Mouse (Mus musculus): ENCODE results near the gene Olfr411. TPM values are rescaled to one million over a fixed set of nuclear protein-coding genes. Genes with fewer than 3 reads are reported as not detected.
A peak's percentile ranks its signal among the peaks of the same experiment; 100 is the strongest.

The Olfr411 gene
- polyA plus RNA-seq, 1 experiment from 2014 or later: not detected

DNA sequence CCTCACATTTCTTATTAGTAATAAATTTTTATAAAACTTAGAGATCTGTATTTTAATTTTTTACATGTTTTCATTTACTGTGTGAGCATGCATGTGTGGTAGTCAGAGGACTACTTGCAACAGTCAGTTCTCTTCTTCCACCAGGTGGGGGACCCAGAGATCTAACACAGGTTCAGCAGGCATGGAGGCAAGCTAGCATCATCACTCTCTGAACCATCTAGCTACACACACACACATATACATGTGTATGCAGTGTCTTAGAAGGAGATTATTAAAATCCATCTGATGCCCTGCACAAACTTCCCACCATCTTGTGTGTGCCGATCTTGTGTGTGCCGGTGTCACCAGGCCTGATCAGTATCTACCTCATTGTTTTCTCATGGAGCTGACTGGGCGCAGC is 24.4 kb upstream of the Olfr411 start:
- Histone ChIP-seq H3K27me3 (ENCODE audit: control insufficient read depth, insufficient read depth, low read length) (no peaks in the 10 kb centered on the region), H3K27ac (ENCODE audit: low read length) (no peak overlapping the region), H3K9ac (ENCODE audit: low read length) (no peak overlapping the region), H3K4me1 (ENCODE audit: control insufficient read depth, insufficient read depth, low read length) (no peaks in the 10 kb centered on the region), H3K36me3 (ENCODE audit: control insufficient read depth, insufficient read depth, low read length) (no peaks in the 10 kb centered on the region), H3K4me3 (replicated peaks; ENCODE audit: low read length) (no peak overlapping the region), H3K4me2 (ENCODE audit: low read depth, low read length) (no peak overlapping the region), H3K9me3 (replicated peaks; ENCODE audit: control insufficient read depth, low read length) (no peaks in the 10 kb centered on the region)
- peak; percentile 68; the same call in 1 of the 2 replicates for ATAC-seq (ENCODE audit: insufficient read depth, low FRiP score)
- 74% methylated on average over 3 of the region's 3 CpGs for WGBS

DNA sequence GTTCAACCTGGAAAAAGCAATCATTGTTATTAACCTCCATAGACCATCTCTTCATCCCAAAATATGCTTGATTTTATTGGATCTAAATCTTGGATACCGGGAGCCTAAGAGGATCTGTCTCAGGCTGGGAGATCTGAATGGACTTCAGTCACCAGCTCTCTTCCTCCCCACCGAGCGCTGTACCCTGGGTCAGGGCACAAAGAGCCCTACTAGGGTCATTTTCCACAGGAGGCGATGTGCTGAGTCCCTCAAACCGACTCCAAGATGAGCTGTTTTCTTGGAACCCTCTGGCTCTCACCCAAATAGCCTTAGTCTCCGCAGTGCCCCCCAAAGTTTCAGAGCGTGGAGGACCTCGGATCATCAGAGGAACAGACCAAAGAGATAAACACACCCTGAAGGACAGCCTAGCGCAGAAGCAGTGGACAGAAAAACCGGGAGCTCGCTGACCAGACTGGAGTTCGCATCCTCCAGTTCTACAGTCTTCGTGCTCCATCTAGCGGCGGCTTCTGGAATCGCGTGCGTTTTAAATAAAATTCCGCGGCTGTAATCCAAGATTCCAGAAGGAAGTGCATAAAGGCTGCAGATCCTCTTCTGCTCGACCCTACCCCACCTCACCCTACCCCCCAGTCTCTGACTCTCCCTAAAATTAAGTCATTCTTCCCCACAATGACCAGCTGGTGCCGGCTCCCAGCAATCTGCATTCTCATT is 19.1 kb upstream of the Olfr411 start:
- 11% methylated on average over 22 of the region's 22 CpGs for WGBS
- H3K4me3 ChIP-seq (replicated peaks; ENCODE audit: low read length): no peak overlapping the region
- H3K27ac ChIP-seq (ENCODE audit: low read length): no peak overlapping the region
- H3K9me3 ChIP-seq (replicated peaks; ENCODE audit: control insufficient read depth, low read length): no peaks in the 10 kb centered on the region; the same call in 1 of the 2 replicates
- peak; percentile 50; the same call in 1 of the 2 replicates for ATAC-seq (ENCODE audit: insufficient read depth, low FRiP score)
- no peak overlapping the region for H3K4me2 ChIP-seq (ENCODE audit: low read depth, low read length)
- peak overlapping the region; percentile 52; the same call in 1 of the 2 replicates for H3K9ac ChIP-seq (ENCODE audit: low read length)
- H3K36me3 ChIP-seq (ENCODE audit: control insufficient read depth, insufficient read depth, low read length): no peaks in the 10 kb centered on the region
- no peaks in the 10 kb centered on the region for H3K4me1 ChIP-seq (ENCODE audit: control insufficient read depth, insufficient read depth, low read length)
- H3K27me3 ChIP-seq (ENCODE audit: control insufficient read depth, insufficient read depth, low read length): peaks cover 5% of the 10 kb centered on the region; the same call in 1 of the 2 replicates

DNA sequence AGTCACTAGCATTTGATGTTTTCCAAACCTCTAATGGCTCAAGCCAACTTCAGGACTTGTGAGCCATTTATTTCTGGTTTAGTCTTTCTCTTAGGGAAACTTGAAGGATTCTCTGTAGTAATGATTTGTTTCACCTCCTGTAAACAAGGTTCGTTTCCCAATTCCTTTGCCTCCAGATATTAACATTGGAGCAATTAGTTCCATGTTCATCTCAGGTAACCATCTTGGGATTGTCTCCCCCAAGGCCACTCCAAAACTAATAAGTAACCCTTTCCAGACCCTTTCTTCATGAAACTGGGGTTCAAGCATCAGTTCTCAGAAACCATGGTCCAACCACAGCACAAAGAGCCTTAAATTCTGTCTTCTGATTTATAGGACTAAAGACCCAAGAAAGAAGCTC is 9.3 kb upstream of the Olfr411 start, which contains the start of gene Olfr412:
Olfr412 (plus strand) TSS at position 301 of the 400 bp plus-strand sequence.
- 83% methylated on average over 1 of the region's 1 CpGs for WGBS
- no peaks in the 10 kb centered on the region for H3K27me3 ChIP-seq (ENCODE audit: control insufficient read depth, insufficient read depth, low read length)
- ATAC-seq (ENCODE audit: insufficient read depth, low FRiP score): no peak

GRCm38 (mm10) chr11:74337931-74338330 is 14.5 kb downstream of the Olfr411 start, which contains the start of gene Olfr410:
TSS of gene Olfr410 (minus strand) at chr11:74338031.
- H3K9me3 ChIP-seq (replicated peaks; ENCODE audit: control insufficient read depth, low read length): no peaks in the 10 kb centered on the region
- H3K4me3 ChIP-seq (replicated peaks; ENCODE audit: low read length): no peak within 1 kb of the TSS
- no peak within 1 kb of the TSS for H3K4me2 ChIP-seq (ENCODE audit: low read depth, low read length)
- no peaks in the 10 kb centered on the region for H3K36me3 ChIP-seq (ENCODE audit: control insufficient read depth, insufficient read depth, low read length)
- no peaks in the 10 kb centered on the region for H3K4me1 ChIP-seq (ENCODE audit: control insufficient read depth, insufficient read depth, low read length)
- no peak within 1 kb of the TSS for H3K9ac ChIP-seq (ENCODE audit: low read length)
- no peak within 1 kb of the TSS for H3K27ac ChIP-seq (ENCODE audit: low read length)
- H3K27me3 ChIP-seq (ENCODE audit: control insufficient read depth, insufficient read depth, low read length): no peaks in the 10 kb centered on the region
- WGBS: 78% methylated on average over 6 of the region's 6 CpGs
- ATAC-seq (ENCODE audit: insufficient read depth, low FRiP score): no peak

More for the DNA sequence above, 9.3 kb upstream of the Olfr411 start, which contains the start of gene Olfr412:
- no peaks in the 10 kb centered on the region for H3K4me1 ChIP-seq (ENCODE audit: control insufficient read depth, insufficient read depth, low read length)
- H3K9ac ChIP-seq (ENCODE audit: low read length): no peak within 1 kb of the TSS
- peaks cover 4% of the 10 kb centered on the region; the same call in 1 of the 2 replicates for H3K9me3 ChIP-seq (replicated peaks; ENCODE audit: control insufficient read depth, low read length)
- no peak within 1 kb of the TSS for H3K4me3 ChIP-seq (replicated peaks; ENCODE audit: low read length)
- no peaks in the 10 kb centered on the region for H3K36me3 ChIP-seq (ENCODE audit: control insufficient read depth, insufficient read depth, low read length)
- H3K27ac ChIP-seq (ENCODE audit: low read length): no peak within 1 kb of the TSS
- no peak within 1 kb of the TSS for H3K4me2 ChIP-seq (ENCODE audit: low read depth, low read length)

GRCm38 (mm10) chr11:74328781-74329180 is 23.7 kb downstream of the Olfr411 start:
- H3K9ac ChIP-seq (ENCODE audit: low read length): no peak overlapping the region
- no peaks in the 10 kb centered on the region for H3K36me3 ChIP-seq (ENCODE audit: control insufficient read depth, insufficient read depth, low read length)
- H3K4me2 ChIP-seq (ENCODE audit: low read depth, low read length): no peak overlapping the region
- H3K9me3 ChIP-seq (replicated peaks; ENCODE audit: control insufficient read depth, low read length): no peaks in the 10 kb centered on the region
- H3K4me3 ChIP-seq (replicated peaks; ENCODE audit: low read length): no peak overlapping the region
- no peaks in the 10 kb centered on the region for H3K27me3 ChIP-seq (ENCODE audit: control insufficient read depth, insufficient read depth, low read length)
- H3K4me1 ChIP-seq (ENCODE audit: control insufficient read depth, insufficient read depth, low read length): no peaks in the 10 kb centered on the region
- no peak for ATAC-seq (ENCODE audit: insufficient read depth, low FRiP score)
- no peak overlapping the region for H3K27ac ChIP-seq (ENCODE audit: low read length)

- H3K9me3 ChIP-seq (replicated peaks; ENCODE audit: control insufficient read depth, low read length): no peaks in the 10 kb centered on the region
- H3K4me3 ChIP-seq (replicated peaks; ENCODE audit: low read length): no peak overlapping the region
- no peak overlapping the region for H3K27ac ChIP-seq (ENCODE audit: low read length)
- 68% methylated on average over 2 of the region's 2 CpGs for WGBS
- H3K4me1 ChIP-seq (ENCODE audit: control insufficient read depth, insufficient read depth, low read length): no peaks in the 10 kb centered on the region
- H3K4me2 ChIP-seq (ENCODE audit: low read depth, low read length): no peak overlapping the region
- ATAC-seq (ENCODE audit: insufficient read depth, low FRiP score): no peak
- no peaks in the 10 kb centered on the region for H3K36me3 ChIP-seq (ENCODE audit: control insufficient read depth, insufficient read depth, low read length)
- no peaks in the 10 kb centered on the region for H3K27me3 ChIP-seq (ENCODE audit: control insufficient read depth, insufficient read depth, low read length)
- no peak overlapping the region for H3K9ac ChIP-seq (ENCODE audit: low read length)
Observed at GRCm38 (mm10) chr11:74326044-74326443, 26.4 kb downstream of the Olfr411 start.

Other genes with a start within 250 kb of the Olfr411 start
- gene Olfr401, start 238.9 kb downstream of the Olfr411 start, polyA plus RNA-seq (2015; fragmentation: Nextera tagmentation; extraction: Ambion mirVana): not detected in 2 replicates
- gene Olfr402, start 199.1 kb downstream of the Olfr411 start, polyA plus RNA-seq (2015; fragmentation: Nextera tagmentation; extraction: Ambion mirVana): not detected in 2 replicates
- gene Olfr403, start 166.4 kb downstream of the Olfr411 start, polyA plus RNA-seq (2015; fragmentation: Nextera tagmentation; extraction: Ambion mirVana): not detected in 2 replicates
- not detected in 2 replicates for gene Olfr43, start 141.3 kb downstream of the Olfr411 start, polyA plus RNA-seq (2015; fragmentation: Nextera tagmentation; extraction: Ambion mirVana)
- gene Olfr406, start 92.8 kb downstream of the Olfr411 start, polyA plus RNA-seq (2015; fragmentation: Nextera tagmentation; extraction: Ambion mirVana): not detected in 2 replicates
- gene Olfr59, start 68.9 kb downstream of the Olfr411 start, polyA plus RNA-seq (2015; fragmentation: Nextera tagmentation; extraction: Ambion mirVana): not detected in 2 replicates
- not detected in 2 replicates for gene Olfr410, start 14.6 kb downstream of the Olfr411 start, polyA plus RNA-seq (2015; fragmentation: Nextera tagmentation; extraction: Ambion mirVana)
- not detected in 2 replicates for gene Olfr412, start 9.4 kb upstream of the Olfr411 start, polyA plus RNA-seq (2015; fragmentation: Nextera tagmentation; extraction: Ambion mirVana)